Mouse (Mus musculus): ENCODE data around the gene Spindoc. TPM values are rescaled to one million over a fixed set of nuclear protein-coding genes. Genes with fewer than 3 reads are reported as not detected.

Spindoc gene
- polyA plus RNA-seq, 1 experiment, result 19.0 TPM

DNA sequence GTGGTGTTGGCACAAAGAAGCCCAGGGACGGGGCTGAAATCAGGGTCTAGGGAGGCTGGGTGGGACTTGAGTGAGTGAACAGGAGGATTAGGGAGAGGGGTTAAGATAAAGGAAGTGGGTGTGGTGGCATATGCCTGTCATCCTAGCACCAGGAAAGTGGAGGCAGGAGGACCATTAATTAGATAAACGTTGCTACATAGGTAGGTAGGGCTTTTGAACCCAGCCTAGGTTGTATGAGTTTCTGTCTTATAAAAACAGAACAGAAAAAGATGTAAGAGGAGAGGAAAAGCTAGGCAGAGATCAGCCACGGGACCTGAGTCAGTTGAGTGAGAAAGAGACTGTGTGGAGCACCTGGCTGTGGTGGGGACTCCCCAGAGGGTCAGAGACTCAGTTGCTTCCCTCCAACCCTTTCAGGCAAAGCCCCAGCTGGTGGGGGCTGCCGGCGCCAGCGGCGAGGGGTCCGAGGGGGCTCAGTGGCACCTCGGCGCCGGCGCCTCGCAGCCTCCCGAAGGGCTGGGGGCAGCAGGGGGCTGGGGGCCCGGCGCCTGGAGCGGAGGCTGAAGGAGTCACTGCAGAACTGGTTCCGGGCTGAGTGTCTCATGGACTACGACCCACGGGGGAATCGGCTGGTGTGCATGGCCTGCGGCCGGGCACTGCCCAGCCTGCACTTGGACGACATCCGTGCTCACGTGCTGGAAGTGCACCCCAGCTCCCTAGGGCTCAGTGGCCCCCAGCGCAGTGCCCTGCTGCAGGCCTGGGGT is 38.2 kb upstream of the Spindoc start:
- Histone ChIP-seq H3K4me3 (ENCODE audit: insufficient read depth, low read length) (no peak overlapping the region), H3K27ac (ENCODE audit: insufficient read depth, low read depth, low read length) (no peak overlapping the region), H3K4me1 (ENCODE audit: control insufficient read depth, insufficient read depth, low read length) (no peaks in the 10 kb centered on the region)
- TF ChIP-seq CTCF (IDR thresholded peaks at IDR 0.05; ENCODE audit: low read depth, low read length), result no peak
- no peak for TF ChIP-seq POLR2A (IDR thresholded peaks at IDR 0.05; ENCODE audit: borderline replicate concordance, low read depth, low read length)

DNA sequence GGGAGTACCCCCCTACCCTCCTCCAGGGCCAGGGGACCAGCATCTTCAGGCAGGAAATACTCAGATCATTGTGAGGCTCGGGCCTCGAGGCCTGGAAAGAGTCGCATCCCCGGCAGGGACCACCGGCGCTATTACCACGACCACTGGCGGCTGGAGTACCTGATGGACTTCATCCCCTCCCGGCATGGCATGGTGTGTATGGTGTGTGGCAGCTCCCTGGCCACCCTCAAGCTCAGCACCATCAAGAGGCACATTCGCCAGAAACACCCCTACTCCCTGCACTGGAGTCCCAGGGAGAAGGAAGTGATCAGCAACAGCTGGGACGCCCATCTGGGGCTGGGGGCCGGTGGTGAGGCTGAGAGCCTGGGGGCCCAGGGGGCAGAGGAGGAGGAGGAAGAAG is 37.3 kb upstream of the Spindoc start:
- no peaks in the 10 kb centered on the region for H3K4me1 ChIP-seq (ENCODE audit: control insufficient read depth, insufficient read depth, low read length)
- TF ChIP-seq POLR2A (IDR thresholded peaks at IDR 0.05; ENCODE audit: borderline replicate concordance, low read depth, low read length) (no peak), CTCF (IDR thresholded peaks at IDR 0.05; ENCODE audit: low read depth, low read length) (no peak)
- H3K27ac ChIP-seq (ENCODE audit: insufficient read depth, low read depth, low read length), result no peak overlapping the region
- H3K4me3 ChIP-seq (ENCODE audit: insufficient read depth, low read length), result no peak overlapping the region

DNA sequence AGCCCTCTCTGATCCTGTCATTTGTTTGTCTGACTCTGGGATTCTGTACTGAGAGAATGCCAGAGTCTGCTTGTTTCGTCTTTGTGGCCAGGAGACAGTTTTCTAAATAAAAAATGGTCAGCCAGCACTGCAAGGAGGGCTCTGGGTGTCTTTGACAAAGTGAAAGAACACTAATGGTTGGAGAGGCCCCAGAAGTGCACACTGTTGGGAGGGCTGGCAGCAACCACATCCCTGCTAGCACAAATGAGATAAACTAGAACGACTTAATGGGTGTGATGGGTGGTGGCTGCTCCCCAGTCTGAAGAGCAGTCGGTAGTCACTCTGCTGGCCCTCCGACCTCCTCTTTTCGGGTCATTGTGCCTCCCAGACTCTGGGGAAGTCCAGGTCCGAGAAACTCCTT is 36.3 kb upstream of the Spindoc start:
- H3K27ac ChIP-seq (ENCODE audit: insufficient read depth, low read depth, low read length), result no peak overlapping the region
- no peak overlapping the region for H3K4me3 ChIP-seq (ENCODE audit: insufficient read depth, low read length)
- no peak for TF ChIP-seq CTCF (IDR thresholded peaks at IDR 0.05; ENCODE audit: low read depth, low read length)
- no peak for TF ChIP-seq POLR2A (IDR thresholded peaks at IDR 0.05; ENCODE audit: borderline replicate concordance, low read depth, low read length)
- no peaks in the 10 kb centered on the region for H3K4me1 ChIP-seq (ENCODE audit: control insufficient read depth, insufficient read depth, low read length)

DNA sequence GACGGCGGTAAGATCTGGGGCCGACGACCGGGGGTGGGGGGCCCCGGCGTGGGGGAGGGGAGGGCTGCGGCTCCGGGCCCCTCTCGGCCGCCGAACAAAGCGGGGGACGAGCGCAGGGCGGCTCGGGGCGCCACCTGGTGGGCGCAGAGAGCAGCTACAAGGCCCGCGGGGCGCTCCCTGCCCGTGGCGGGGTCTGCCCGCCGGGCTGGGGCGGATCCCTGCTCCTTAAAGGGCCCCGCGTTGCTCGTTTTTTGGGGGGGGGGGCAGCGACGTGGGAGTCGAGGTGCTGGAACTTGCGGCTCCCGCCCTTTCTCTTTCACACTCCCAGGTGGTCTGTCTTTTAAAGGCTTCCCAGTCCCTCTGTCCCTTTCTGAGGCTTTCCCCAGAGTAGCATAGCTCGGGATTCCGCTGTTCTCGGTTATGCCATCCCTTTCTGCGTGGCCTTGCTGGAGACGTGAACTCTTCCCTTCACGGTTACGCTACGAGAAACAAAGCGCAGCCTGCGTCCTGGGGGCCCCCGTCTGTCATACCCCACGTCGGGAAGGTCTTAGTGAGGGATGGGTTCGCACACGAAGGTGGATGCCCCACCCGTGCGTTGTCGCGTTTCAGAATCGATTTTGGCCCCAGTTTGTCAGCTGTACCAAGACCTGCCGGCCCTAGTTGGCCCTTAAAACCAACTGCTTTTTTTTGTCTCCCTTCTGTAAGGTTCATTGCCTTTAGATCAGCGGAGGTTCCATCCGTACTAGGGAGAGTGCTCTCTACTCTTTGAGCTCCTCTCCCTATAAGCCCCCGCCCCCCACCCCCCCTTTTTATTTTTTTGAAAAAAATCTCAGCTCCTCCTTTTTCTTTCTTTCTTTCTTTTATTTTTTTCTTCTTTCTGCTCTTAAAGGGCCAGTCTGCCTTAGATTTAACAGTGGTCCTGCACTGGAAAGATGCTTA is 35.4 kb upstream of the Spindoc start:
- no peaks in the 10 kb centered on the region for H3K4me1 ChIP-seq (ENCODE audit: control insufficient read depth, insufficient read depth, low read length)
- H3K27ac ChIP-seq (ENCODE audit: insufficient read depth, low read depth, low read length), result no peak overlapping the region
- H3K4me3 ChIP-seq (ENCODE audit: insufficient read depth, low read length), result peak overlapping the region; percentile 66
- TF ChIP-seq POLR2A (IDR thresholded peaks at IDR 0.05; ENCODE audit: borderline replicate concordance, low read depth, low read length), result no peak
- TF ChIP-seq CTCF (IDR thresholded peaks at IDR 0.05; ENCODE audit: low read depth, low read length), result peak; percentile 52

GRCm38 (mm10) chr19:7416834-7417735 is 34.3 kb upstream of the Spindoc start, which contains the start of gene 2700081O15Rik:
Gene 2700081O15Rik, plus strand, starts transcription at chr19:7417625.
- H3K27ac ChIP-seq (ENCODE audit: insufficient read depth, low read depth, low read length), result no peak within 1 kb of the TSS
- TF ChIP-seq POLR2A (IDR thresholded peaks at IDR 0.05; ENCODE audit: borderline replicate concordance, low read depth, low read length), result no peak
- TF ChIP-seq CTCF (IDR thresholded peaks at IDR 0.05; ENCODE audit: low read depth, low read length), result no peak
- H3K4me1 ChIP-seq (ENCODE audit: control insufficient read depth, insufficient read depth, low read length), result no peaks in the 10 kb centered on the region
- H3K4me3 ChIP-seq (ENCODE audit: insufficient read depth, low read length), result peak within 1 kb of the TSS; percentile 66

GRCm38 (mm10) chr19:7415916-7416833 is 33.4 kb upstream of the Spindoc start:
- Histone ChIP-seq H3K27ac (ENCODE audit: insufficient read depth, low read depth, low read length) (no peak overlapping the region), H3K4me3 (ENCODE audit: insufficient read depth, low read length) (peak overlapping the region; percentile 66), H3K4me1 (ENCODE audit: control insufficient read depth, insufficient read depth, low read length) (no peaks in the 10 kb centered on the region)
- TF ChIP-seq POLR2A (IDR thresholded peaks at IDR 0.05; ENCODE audit: borderline replicate concordance, low read depth, low read length), result no peak
- no peak for TF ChIP-seq CTCF (IDR thresholded peaks at IDR 0.05; ENCODE audit: low read depth, low read length)

DNA sequence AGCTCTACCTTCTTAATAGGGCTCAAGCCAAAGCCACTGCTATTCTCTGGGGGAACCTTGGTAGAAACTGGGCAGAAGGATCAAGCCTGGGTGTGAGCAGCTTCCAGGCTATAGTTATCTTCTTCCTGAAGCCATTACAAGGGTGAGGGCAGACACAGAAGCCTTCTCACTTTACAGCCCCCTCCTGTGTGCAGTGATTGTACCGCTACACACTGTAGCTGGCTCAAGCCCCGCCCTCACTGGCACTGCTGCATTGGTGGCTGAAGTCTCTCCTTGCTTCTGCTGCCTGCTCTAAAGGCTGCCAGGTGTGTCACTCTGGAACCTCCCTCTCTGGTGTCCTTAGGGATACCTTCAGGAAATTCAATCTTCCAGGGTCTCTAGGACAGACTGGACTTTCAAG is 29.6 kb upstream of the Spindoc start:
- TF ChIP-seq CTCF (IDR thresholded peaks at IDR 0.05; ENCODE audit: low read depth, low read length), result no peak
- TF ChIP-seq POLR2A (IDR thresholded peaks at IDR 0.05; ENCODE audit: borderline replicate concordance, low read depth, low read length), result no peak
- no peak overlapping the region for H3K4me3 ChIP-seq (ENCODE audit: insufficient read depth, low read length)
- no peak overlapping the region for H3K27ac ChIP-seq (ENCODE audit: insufficient read depth, low read depth, low read length)
- no peaks in the 10 kb centered on the region for H3K4me1 ChIP-seq (ENCODE audit: control insufficient read depth, insufficient read depth, low read length)

DNA sequence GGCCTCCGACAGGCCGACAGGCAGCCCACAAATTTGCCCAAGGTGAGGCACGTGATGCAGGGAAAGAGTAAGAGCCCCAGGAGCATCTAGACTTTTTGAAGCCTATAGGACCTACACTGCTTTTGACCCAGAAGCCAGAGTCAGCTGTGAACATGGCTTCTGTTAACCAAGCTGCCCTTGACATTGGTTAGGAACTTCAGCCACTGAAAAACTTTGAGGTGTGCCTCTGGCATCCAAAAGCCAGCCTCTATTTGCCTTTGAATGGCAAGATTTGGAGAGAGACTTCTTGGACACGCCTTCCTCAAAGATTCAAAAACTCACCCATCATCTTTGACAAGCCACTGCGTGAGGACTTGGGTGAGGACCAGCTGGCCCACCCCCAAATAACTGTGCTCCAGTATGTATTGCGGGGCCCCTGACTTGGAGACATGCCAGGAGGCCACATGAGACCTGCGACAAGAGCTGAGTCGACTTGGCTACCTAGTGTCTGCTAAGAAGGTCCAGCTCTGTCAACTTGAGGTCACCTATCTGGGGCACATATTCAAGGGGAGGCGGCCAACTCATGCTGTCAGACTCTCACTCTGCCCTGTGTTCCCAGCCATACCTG is 21.9 kb upstream of the Spindoc start:
- no peak overlapping the region for H3K4me3 ChIP-seq (ENCODE audit: insufficient read depth, low read length)
- TF ChIP-seq CTCF (IDR thresholded peaks at IDR 0.05; ENCODE audit: low read depth, low read length), result no peak
- TF ChIP-seq POLR2A (IDR thresholded peaks at IDR 0.05; ENCODE audit: borderline replicate concordance, low read depth, low read length), result no peak
- no peaks in the 10 kb centered on the region for H3K4me1 ChIP-seq (ENCODE audit: control insufficient read depth, insufficient read depth, low read length)
- no peak overlapping the region for H3K27ac ChIP-seq (ENCODE audit: insufficient read depth, low read depth, low read length)
